Mouse (Mus musculus) cerebellum, adult 2 months (tissue): ENCODE measurements around the gene Prkag3.

Experiments used
- CTCF ChIP-seq: fragments of 200-500 bp; IDR thresholded peaks from 2 replicates; pipeline ENCODE4 v1.5.1; 2011; ENCODE audit warnings: low read depth, mild to moderate bottlenecking, control low read depth, low read length, moderate library complexity, borderline replicate concordance; ENCODE audit not compliant: insufficient read depth
- POLR2A ChIP-seq: fragments of 200-500 bp; IDR thresholded peaks from 2 replicates; pipeline ENCODE4 v1.6.1; 2011; ENCODE audit warnings: low read length, control low read depth, borderline replicate concordance; ENCODE audit not compliant: insufficient read depth

DNA sequence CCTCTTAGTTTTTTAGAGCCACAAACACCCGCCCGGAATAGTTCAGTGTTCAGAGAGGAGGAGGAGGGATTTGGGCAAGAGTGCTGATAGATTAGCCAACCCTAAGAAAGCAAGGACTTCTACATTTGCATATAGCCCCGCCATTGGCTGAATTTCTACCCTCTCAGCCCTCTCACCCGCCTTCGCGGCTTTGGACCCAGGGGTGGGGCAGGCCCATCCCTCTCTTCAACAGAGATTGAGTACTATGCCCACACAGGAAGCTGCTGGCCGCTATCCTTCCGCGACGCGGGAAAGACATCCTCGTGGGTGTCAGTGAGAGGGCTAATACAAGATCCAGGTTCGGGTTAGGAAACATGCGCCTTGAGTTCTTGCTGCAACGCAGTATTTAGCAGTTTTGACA, 24.1 kb upstream of the Prkag3 start:
- TF ChIP-seq POLR2A (no peak), CTCF (no peak)
